Mouse (Mus musculus) heart, embryonic 15.5 days (tissue): ENCODE results near the gene Dnmt1. TPM values are rescaled to one million over a fixed set of nuclear protein-coding genes. Genes with fewer than 3 reads are reported as not detected.

Experiments used
- ATAC-seq: fragments of 200-750 bp; cut with Nextera tagmentation; replicated peaks from 2 replicates; pipeline ENCODE4 v1.8.0; 2017; ENCODE audit warnings: low read depth, moderate TSS enrichment; ENCODE audit not compliant: insufficient number of reproducible peaks, insufficient read depth, low FRiP score
- H3K27ac ChIP-seq: fragments of 300-500 bp; sonication (generic); 2 replicates; pipeline ENCODE4 v1.5.1; 2015; ENCODE audit warnings: mild to moderate bottlenecking, inconsistent platforms
- H3K27me3 ChIP-seq: fragments of 300-500 bp; sonication (generic); 2 replicates; pipeline ENCODE4 v1.6.1; 2015; ENCODE audit warnings: inconsistent platforms
- H3K36me3 ChIP-seq: fragments of 300-500 bp; sonication (generic); 2 replicates; pipeline ENCODE4 v1.6.1; 2015; ENCODE audit warnings: mild to moderate bottlenecking, inconsistent platforms
- H3K4me1 ChIP-seq: fragments of 300-500 bp; sonication (generic); replicated peaks from 2 replicates; pipeline ENCODE4 v1.6.1; 2015; ENCODE audit warnings: inconsistent platforms
- H3K4me2 ChIP-seq: fragments of 300-500 bp; sonication (generic); 2 replicates; pipeline ENCODE4 v1.6.1; 2015; ENCODE audit warnings: inconsistent platforms, mild to moderate bottlenecking, moderate library complexity
- H3K4me3 ChIP-seq: fragments of 300-500 bp; sonication (generic); 2 replicates; pipeline ENCODE4 v1.5.1; 2015; ENCODE audit warnings: mild to moderate bottlenecking, inconsistent platforms
- H3K9ac ChIP-seq: fragments of 300-500 bp; sonication (generic); 2 replicates; pipeline ENCODE4 v1.6.1; 2015; ENCODE audit warnings: mild to moderate bottlenecking, inconsistent platforms
- H3K9me3 ChIP-seq: fragments of 300-500 bp; sonication (generic); replicated peaks from 2 replicates; pipeline ENCODE4 v1.6.1; 2016; ENCODE audit warnings: inconsistent platforms
- WGBS: fragments of 180-500 bp; shearing (Covaris S2); methylation state at CpG from one replicate; pipeline ENCODE4 v1.1.7; 2015; ENCODE audit warnings: mixed read lengths; 5-methylcytosine and 5-hydroxymethylcytosine counted together
- polyA plus RNA-seq: library from polyadenylated mRNA; unstranded; fragments of >200 nt; fragmentation: Nextera tagmentation; extraction: Ambion mirVana; gene quantifications from 2 replicates; pipeline ENCODE4 v1.2.1, GENCODE M21; 2015

Gene Dnmt1
- polyA plus RNA-seq, 1 experiment from 2014 or later: 41.7 TPM

- Histone ChIP-seq H3K27ac (peak overlapping the region; percentile 93), H3K27me3 (no peaks in the 10 kb centered on the region), H3K4me2 (peak overlapping the region; percentile 92), H3K4me3 (peak overlapping the region; percentile 71), H3K36me3 (no peaks in the 10 kb centered on the region), H3K4me1 (peaks cover 54% of the 10 kb centered on the region), H3K9ac (peak overlapping the region; percentile 83; the same call in 1 of the 2 replicates), H3K9me3 (no peaks in the 10 kb centered on the region)
- no peak for ATAC-seq
- WGBS: under 1% methylated on average over 4 of the region's 4 CpGs
Observed at GRCm38 (mm10) chr9:20976961-20977689, 17.4 kb upstream of the Dnmt1 start.

GRCm38 (mm10) chr9:20976216-20976960, 16.7 kb upstream of the Dnmt1 start, which contains the start of gene S1pr2:
Gene S1pr2, minus strand, starts transcription at chr9:20976781.
- ATAC-seq: peak; percentile 68
- Histone ChIP-seq H3K36me3 (no peaks in the 10 kb centered on the region), H3K4me1 (peaks cover 60% of the 10 kb centered on the region), H3K9me3 (no peaks in the 10 kb centered on the region), H3K4me2 (peak within 1 kb of the TSS; percentile 92), H3K4me3 (peak within 1 kb of the TSS; percentile 71), H3K27me3 (no peaks in the 10 kb centered on the region), H3K9ac (peak within 1 kb of the TSS; percentile 83), H3K27ac (peak within 1 kb of the TSS; percentile 93)
- WGBS: under 1% methylated on average over 47 of the region's 47 CpGs

DNA sequence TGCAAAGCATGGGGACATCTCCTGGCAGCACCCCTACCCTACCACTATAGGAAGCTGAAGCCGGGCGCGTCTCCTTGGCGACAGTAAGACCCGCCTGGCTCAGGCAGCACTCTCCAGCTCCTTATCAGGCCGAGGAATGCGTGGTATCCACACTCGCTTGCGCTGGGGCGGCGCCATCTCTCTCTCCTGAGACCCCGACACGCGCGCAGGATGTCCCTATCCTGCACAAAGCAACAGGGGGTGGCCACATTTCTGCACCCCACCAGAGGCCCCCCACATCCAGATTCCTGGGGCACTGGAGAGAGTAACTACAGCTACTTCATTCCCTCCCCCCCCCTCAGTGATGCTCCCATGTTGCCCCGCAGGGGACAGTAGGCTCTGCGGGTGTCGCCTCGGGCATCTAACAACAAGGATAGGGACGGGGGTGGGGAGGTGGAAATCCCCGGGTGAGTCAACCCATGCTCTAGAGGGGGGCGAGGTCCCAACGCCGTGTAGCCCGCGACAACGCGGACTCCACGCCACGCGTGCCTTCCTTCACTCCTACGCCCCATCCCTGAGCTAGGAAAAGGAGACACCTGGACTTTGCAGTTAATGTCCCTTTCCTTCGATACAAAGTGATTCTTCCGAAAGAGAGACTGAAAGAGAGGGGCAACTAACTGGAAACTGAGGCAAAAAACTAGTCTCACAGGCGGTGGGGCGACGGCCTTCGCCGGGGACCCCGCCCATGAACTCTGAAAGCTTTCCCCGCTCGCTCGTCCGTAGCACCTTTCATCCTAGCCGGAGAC, 15.9 kb upstream of the Dnmt1 start:
- Histone ChIP-seq H3K36me3 (no peaks in the 10 kb centered on the region), H3K4me3 (peak overlapping the region; percentile 71), H3K4me2 (peak overlapping the region; percentile 92), H3K4me1 (peaks cover 62% of the 10 kb centered on the region), H3K9ac (peak overlapping the region; percentile 83), H3K9me3 (no peaks in the 10 kb centered on the region), H3K27me3 (no peaks in the 10 kb centered on the region), H3K27ac (peak overlapping the region; percentile 93)
- WGBS: under 1% methylated on average over 45 of the region's 45 CpGs
- peak; percentile 71 for ATAC-seq

DNA sequence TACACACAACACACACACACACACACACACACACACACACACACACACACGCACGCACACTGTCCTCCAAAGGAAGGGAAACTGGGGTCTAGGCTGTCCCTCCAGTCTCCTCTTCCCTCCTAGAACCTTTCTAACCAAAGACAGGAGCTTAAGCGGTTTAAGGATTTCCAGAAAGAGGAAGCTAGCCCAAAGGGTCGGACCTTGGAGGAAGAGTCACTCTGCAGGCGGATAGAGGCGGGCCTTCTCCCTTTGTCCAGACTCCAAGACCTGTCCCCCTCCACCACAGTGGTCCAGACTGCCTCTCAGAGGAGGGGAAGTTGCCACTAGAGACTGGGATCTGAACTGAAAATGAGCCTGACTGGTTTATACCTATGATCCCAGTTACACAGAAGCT, 14.0 kb upstream of the Dnmt1 start:
- H3K36me3 ChIP-seq: peaks cover 5% of the 10 kb centered on the region; the same call in 1 of the 2 replicates
- H3K9ac ChIP-seq: 0 out of 2 replicates have a peak overlapping the region, but pooled peaks have one; percentile 15
- WGBS: 49% methylated on average over 6 of the region's 6 CpGs
- no peak overlapping the region; the same call in 1 of the 2 replicates for H3K4me3 ChIP-seq
- ATAC-seq: no peak
- no peaks in the 10 kb centered on the region for H3K27me3 ChIP-seq
- H3K4me2 ChIP-seq: peak overlapping the region; percentile 92
- H3K4me1 ChIP-seq: peaks cover 55% of the 10 kb centered on the region
- H3K27ac ChIP-seq: no peak overlapping the region
- H3K9me3 ChIP-seq: no peaks in the 10 kb centered on the region

GRCm38 (mm10) chr9:20973001-20973681, 13.5 kb upstream of the Dnmt1 start:
- 77% methylated on average over 4 of the region's 4 CpGs for WGBS
- no peak for ATAC-seq

GRCm38 (mm10) chr9:20972141-20972992, 12.7 kb upstream of the Dnmt1 start:
- no peak for ATAC-seq
- H3K4me3 ChIP-seq: peak overlapping the region; percentile 13; the same call in 1 of the 2 replicates
- H3K9ac ChIP-seq: peak overlapping the region; percentile 25; the same call in 1 of the 2 replicates
- peaks cover 18% of the 10 kb centered on the region for H3K36me3 ChIP-seq
- H3K4me1 ChIP-seq: peaks cover 52% of the 10 kb centered on the region
- WGBS: 44% methylated on average over 28 of the region's 28 CpGs
- H3K9me3 ChIP-seq: no peaks in the 10 kb centered on the region
- no peaks in the 10 kb centered on the region for H3K27me3 ChIP-seq
- H3K4me2 ChIP-seq: peak overlapping the region; percentile 92
- peak overlapping the region; percentile 71 for H3K27ac ChIP-seq

More at GRCm38 (mm10) chr9:20973001-20973681, 13.5 kb upstream of the Dnmt1 start:
- H3K27me3 ChIP-seq: no peaks in the 10 kb centered on the region
- H3K36me3 ChIP-seq: peaks cover 11% of the 10 kb centered on the region
- H3K9ac ChIP-seq: no peak overlapping the region
- peak overlapping the region; percentile 13; the same call in 1 of the 2 replicates for H3K4me3 ChIP-seq
- peak overlapping the region; percentile 92 for H3K4me2 ChIP-seq
- H3K9me3 ChIP-seq: no peaks in the 10 kb centered on the region
- H3K27ac ChIP-seq: peak overlapping the region; percentile 71
- H3K4me1 ChIP-seq: peaks cover 52% of the 10 kb centered on the region

DNA sequence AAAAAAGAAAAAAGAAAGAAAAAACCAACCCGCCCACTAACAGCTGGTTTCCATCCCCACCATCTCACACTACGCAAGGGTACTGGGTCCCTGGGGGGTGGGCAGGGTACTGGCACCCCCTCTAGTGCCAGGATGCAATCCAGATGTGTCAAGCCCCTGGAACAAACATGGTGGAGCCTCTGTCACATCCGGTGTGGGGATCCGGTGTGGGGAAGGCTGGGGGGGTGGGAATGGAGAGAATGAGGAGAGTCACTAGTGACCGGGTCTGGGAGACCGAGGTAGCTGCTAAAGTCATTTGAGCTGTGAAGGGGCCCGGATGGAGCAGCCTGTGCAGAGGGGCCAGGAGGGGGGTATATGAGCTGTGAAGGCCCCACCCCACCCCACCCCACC, 12.1 kb upstream of the Dnmt1 start:
- Histone ChIP-seq H3K27ac (peak overlapping the region; percentile 71), H3K4me1 (peaks cover 46% of the 10 kb centered on the region), H3K9me3 (no peaks in the 10 kb centered on the region), H3K4me2 (peak overlapping the region; percentile 92; the same call in 1 of the 2 replicates), H3K36me3 (peaks cover 25% of the 10 kb centered on the region), H3K9ac (no peak overlapping the region), H3K27me3 (no peaks in the 10 kb centered on the region), H3K4me3 (no peak overlapping the region)
- WGBS: 70% methylated on average over 7 of the region's 7 CpGs
- ATAC-seq: no peak

DNA sequence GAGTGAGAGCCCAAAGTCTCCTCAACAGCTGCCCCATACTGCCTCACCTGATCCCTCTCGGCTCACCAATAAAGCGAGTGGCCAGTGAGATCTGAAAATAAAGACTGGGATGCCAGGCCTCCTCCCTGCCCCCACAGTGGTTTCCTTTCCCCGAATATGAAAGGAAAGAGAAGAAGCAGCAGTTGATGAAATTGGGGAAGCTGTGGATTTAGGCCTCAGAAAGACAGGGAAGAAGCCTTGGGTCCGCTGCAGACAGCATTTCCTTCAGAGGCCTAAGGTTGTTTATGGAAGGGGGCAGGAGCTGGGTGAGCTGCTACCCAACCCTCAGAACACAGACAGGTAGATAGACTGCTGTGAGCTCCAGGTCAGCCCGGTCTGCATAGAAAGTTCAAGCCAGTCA, 7.1 kb upstream of the Dnmt1 start:
- Histone ChIP-seq H3K4me1 (peaks cover 5% of the 10 kb centered on the region; the same call in 1 of the 2 replicates), H3K9me3 (no peaks in the 10 kb centered on the region), H3K4me2 (no peak overlapping the region), H3K9ac (no peak overlapping the region), H3K27me3 (no peaks in the 10 kb centered on the region), H3K36me3 (peaks cover 38% of the 10 kb centered on the region), H3K4me3 (no peak overlapping the region), H3K27ac (no peak overlapping the region)
- ATAC-seq: no peak
- 74% methylated on average over 5 of the region's 5 CpGs for WGBS

DNA sequence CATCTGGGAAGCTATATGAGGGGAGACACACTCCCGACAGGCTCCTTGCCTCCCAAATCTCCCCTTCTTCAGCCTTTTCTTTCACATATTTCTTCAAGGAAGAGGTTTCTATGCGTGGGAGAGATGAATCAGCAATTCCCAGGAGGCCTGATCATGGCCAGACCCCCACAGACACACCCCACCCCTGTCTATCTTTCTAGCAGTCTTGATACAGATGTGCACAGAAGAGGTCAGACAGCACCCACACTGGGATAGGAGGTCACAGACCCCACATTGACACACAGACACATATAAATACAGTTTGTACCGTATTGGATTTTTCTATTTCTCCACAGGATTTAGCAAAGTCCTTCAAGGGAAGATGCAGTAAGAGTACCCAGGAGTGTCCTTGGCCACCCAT, 6.3 kb upstream of the Dnmt1 start:
- no peaks in the 10 kb centered on the region for H3K27me3 ChIP-seq
- no peak overlapping the region for H3K4me2 ChIP-seq
- H3K9me3 ChIP-seq: no peaks in the 10 kb centered on the region
- WGBS: 79% methylated on average over 3 of the region's 3 CpGs
- no peak for ATAC-seq
- H3K36me3 ChIP-seq: peaks cover 38% of the 10 kb centered on the region
- no peak overlapping the region for H3K9ac ChIP-seq
- H3K4me3 ChIP-seq: no peak overlapping the region
- no peak overlapping the region for H3K27ac ChIP-seq
- H3K4me1 ChIP-seq: 0 out of 2 replicates have a peak, but pooled peaks cover under 1% of the 10 kb centered on the region

- Histone ChIP-seq H3K9me3 (no peaks in the 10 kb centered on the region), H3K4me2 (no peak overlapping the region), H3K27me3 (no peaks in the 10 kb centered on the region), H3K36me3 (peaks cover 38% of the 10 kb centered on the region), H3K4me3 (no peak overlapping the region), H3K27ac (no peak overlapping the region), H3K4me1 (no peaks in the 10 kb centered on the region), H3K9ac (no peak overlapping the region)
- 87% methylated on average over 4 of the region's 4 CpGs for WGBS
- ATAC-seq: no peak
Observed at GRCm38 (mm10) chr9:20965606-20966005, 5.9 kb upstream of the Dnmt1 start.
